Mouse (Mus musculus): ENCODE measurements around the gene Fam186a. TPM values are rescaled to one million over a fixed set of nuclear protein-coding genes. Genes with fewer than 3 reads are reported as not detected.
"Not testable (repeated sequence)": the region's sequence is repeated elsewhere in the genome, so short reads cannot be mapped to it uniquely, and the experiment has no call there.

Gene Fam186a
- polyA plus RNA-seq, 1 experiment: 0.04 TPM

- WGBS: 96% methylated on average over 3 of the region's 3 CpGs
- no peak for DNase-seq
- Histone ChIP-seq H3K4me3 (replicated peaks; ENCODE audit: extremely low read depth, low read depth, low read length) (no peak overlapping the region), H3K4me1 (ENCODE audit: control insufficient read depth, insufficient read depth, low read length) (no peaks in the 10 kb centered on the region)
- TF ChIP-seq POLR2A (IDR thresholded peaks at IDR 0.05; ENCODE audit: borderline replicate concordance, extremely low read depth, low read depth, low read length) (no peak), CTCF (IDR thresholded peaks at IDR 0.05; ENCODE audit: insufficient read depth, low read length) (no peak)
Observed at GRCm38 (mm10) chr15:99936659-99937058, 30.2 kb downstream of the Fam186a start.

DNA sequence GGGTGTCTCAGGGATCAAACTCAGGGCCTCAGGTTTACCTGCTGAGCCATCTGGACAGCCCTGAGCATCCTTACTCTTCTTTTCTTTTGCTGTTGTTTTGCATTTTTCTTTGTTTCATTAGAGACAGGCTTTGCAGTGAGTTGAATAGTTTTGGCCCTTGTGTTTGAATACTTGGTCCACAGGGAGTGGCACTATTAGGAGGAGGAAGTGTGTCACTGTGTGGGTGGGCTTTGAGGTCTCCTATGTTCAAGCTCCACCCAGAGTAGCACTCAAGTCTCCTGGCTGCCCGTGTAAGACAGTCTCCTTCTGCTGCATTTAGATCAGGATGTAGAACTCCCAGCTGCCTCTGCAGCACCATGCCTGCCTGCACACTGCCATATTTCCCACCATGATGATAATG lies 32.4 kb downstream of the Fam186a start:
- WGBS: 17% methylated on average over 1 of the region's 1 CpGs
- no peak for DNase-seq
- no peak overlapping the region for H3K4me3 ChIP-seq (replicated peaks; ENCODE audit: extremely low read depth, low read depth, low read length)
- TF ChIP-seq POLR2A (IDR thresholded peaks at IDR 0.05; ENCODE audit: borderline replicate concordance, extremely low read depth, low read depth, low read length): no peak
- TF ChIP-seq CTCF (IDR thresholded peaks at IDR 0.05; ENCODE audit: insufficient read depth, low read length): no peak
- H3K4me1 ChIP-seq (ENCODE audit: control insufficient read depth, insufficient read depth, low read length): no peaks in the 10 kb centered on the region

- DNase-seq: no peak
- H3K4me1 ChIP-seq (ENCODE audit: control insufficient read depth, insufficient read depth, low read length): no peaks in the 10 kb centered on the region
- TF ChIP-seq CTCF (IDR thresholded peaks at IDR 0.05; ENCODE audit: insufficient read depth, low read length) (no peak), POLR2A (IDR thresholded peaks at IDR 0.05; ENCODE audit: borderline replicate concordance, extremely low read depth, low read depth, low read length) (no peak)
- H3K4me3 ChIP-seq (replicated peaks; ENCODE audit: extremely low read depth, low read depth, low read length): no peak overlapping the region
- 71% methylated on average over 8 of the region's 8 CpGs for WGBS
Observed at GRCm38 (mm10) chr15:99931231-99931630, 35.6 kb downstream of the Fam186a start.

DNA sequence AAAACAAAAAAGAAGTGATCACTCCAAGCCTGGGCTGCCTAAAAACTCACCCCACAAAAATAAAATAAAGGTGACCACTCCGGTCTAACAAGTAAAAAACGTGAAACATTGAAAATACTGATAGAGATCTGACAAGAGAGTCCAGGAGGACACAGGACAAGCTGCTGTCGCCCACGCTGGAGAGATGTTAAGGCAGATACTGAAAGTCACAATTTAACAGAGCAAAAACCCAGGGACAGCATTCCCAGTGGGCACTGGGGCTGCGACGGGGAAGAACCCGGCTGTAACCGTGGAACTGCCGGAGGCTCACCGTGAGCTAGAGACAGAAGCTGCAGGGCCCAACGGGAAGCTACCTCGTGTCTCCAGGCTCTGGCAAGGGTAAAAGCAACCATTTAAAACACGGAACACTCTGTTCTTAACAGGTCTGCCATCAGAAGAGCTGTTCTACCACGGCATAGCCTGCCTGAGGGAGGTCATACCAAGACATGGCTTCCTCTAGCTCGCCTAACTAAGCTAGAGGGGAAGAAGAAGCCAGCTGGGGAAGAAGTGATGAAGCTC lies 47.2 kb downstream of the Fam186a start:
- no peak for DNase-seq
- Histone ChIP-seq H3K4me3 (replicated peaks; ENCODE audit: extremely low read depth, low read depth, low read length) (no peak overlapping the region), H3K4me1 (ENCODE audit: control insufficient read depth, insufficient read depth, low read length) (no peaks in the 10 kb centered on the region; the same call in 1 of the 2 replicates)
- WGBS: 80% methylated on average over 15 of the region's 15 CpGs
- TF ChIP-seq POLR2A (IDR thresholded peaks at IDR 0.05; ENCODE audit: borderline replicate concordance, extremely low read depth, low read depth, low read length): no peak
- no peak for TF ChIP-seq CTCF (IDR thresholded peaks at IDR 0.05; ENCODE audit: insufficient read depth, low read length)

DNA sequence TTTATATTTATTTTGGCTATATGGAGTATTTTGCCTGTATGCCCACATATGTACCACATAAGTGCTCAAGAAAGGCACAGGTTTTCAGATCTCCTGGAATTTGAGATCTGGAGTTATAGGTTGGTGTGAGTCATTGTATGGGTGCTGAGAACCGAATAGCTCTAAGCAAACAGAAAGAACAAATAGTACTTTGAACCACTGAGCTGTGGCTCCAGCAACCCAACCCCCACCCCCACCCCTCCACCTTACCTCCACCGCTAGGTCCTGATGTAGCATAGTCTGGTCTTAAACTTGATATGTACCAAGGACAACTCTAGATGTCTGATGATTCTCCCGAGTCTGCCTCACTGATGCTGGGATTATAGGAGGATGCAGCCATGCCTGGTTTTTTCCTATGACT lies 49.6 kb downstream of the Fam186a start:
- Histone ChIP-seq H3K4me3 (replicated peaks; ENCODE audit: extremely low read depth, low read depth, low read length) (no peak overlapping the region), H3K4me1 (ENCODE audit: control insufficient read depth, insufficient read depth, low read length) (no peaks in the 10 kb centered on the region; the same call in 1 of the 2 replicates)
- no peak for DNase-seq
- 62% methylated on average over 3 of the region's 3 CpGs for WGBS
- TF ChIP-seq CTCF (IDR thresholded peaks at IDR 0.05; ENCODE audit: insufficient read depth, low read length) (no peak), POLR2A (IDR thresholded peaks at IDR 0.05; ENCODE audit: borderline replicate concordance, extremely low read depth, low read depth, low read length) (no peak)

GRCm38 (mm10) chr15:99914613-99915012 lies 52.2 kb downstream of the Fam186a start:
- TF ChIP-seq POLR2A (IDR thresholded peaks at IDR 0.05; ENCODE audit: borderline replicate concordance, extremely low read depth, low read depth, low read length): no peak
- no peak for TF ChIP-seq CTCF (IDR thresholded peaks at IDR 0.05; ENCODE audit: insufficient read depth, low read length)
- Histone ChIP-seq H3K4me3 (replicated peaks; ENCODE audit: extremely low read depth, low read depth, low read length) (no peak overlapping the region), H3K4me1 (ENCODE audit: control insufficient read depth, insufficient read depth, low read length) (no peaks in the 10 kb centered on the region; the same call in 1 of the 2 replicates)
- 47% methylated on average over 5 of the region's 5 CpGs for WGBS
- DNase-seq: no peak

GRCm38 (mm10) chr15:99911785-99912184 lies 55.1 kb downstream of the Fam186a start:
- no peak for DNase-seq
- WGBS: 86% methylated on average over 4 of the region's 4 CpGs
- Histone ChIP-seq H3K4me3 (replicated peaks; ENCODE audit: extremely low read depth, low read depth, low read length) (no peak overlapping the region), H3K4me1 (ENCODE audit: control insufficient read depth, insufficient read depth, low read length) (no peaks in the 10 kb centered on the region; the same call in 1 of the 2 replicates)
- TF ChIP-seq POLR2A (IDR thresholded peaks at IDR 0.05; ENCODE audit: borderline replicate concordance, extremely low read depth, low read depth, low read length) (no peak), CTCF (IDR thresholded peaks at IDR 0.05; ENCODE audit: insufficient read depth, low read length) (no peak)

DNA sequence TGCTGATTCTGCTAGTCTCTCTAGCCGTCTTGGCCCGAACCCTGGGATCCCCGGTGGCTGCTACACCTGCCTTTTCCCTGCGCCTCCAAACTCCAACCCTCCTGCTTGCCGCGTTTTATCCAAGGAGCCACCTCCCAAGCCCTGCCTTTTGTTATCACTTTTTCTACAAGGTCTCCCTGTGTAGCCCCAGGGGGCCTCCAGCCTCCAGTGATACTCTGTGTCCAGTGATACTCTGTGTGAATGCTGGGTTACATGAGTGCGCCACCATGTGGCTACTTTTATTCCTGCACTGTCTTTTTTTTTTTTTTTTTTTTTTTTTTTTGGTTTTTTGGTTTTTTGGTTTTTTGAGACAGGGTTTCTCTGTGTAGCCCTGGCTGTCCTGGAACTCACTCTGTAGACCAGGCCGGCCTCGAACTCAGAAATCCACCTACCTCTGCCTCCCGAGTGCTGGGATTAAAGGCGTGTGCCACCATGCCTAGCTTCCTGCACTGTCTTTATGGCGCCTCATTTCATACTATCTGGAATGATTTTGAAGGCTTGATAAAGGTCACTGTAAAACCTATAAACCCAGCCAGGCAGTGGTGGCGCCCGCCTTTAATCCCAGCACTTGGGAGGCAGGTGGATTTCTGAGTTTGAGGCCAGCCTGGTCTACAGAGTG lies 57.4 kb downstream of the Fam186a start:
- 41% methylated on average over 14 of the region's 14 CpGs for WGBS
- not testable (repeated sequence) for H3K4me3 ChIP-seq (replicated peaks; ENCODE audit: extremely low read depth, low read depth, low read length); H3K4me1 ChIP-seq (ENCODE audit: control insufficient read depth, insufficient read depth, low read length)
- DNase-seq: peak; percentile 17
- TF ChIP-seq CTCF (IDR thresholded peaks at IDR 0.05; ENCODE audit: insufficient read depth, low read length): peak; percentile 35; the same call in 1 of the 2 replicates

DNA sequence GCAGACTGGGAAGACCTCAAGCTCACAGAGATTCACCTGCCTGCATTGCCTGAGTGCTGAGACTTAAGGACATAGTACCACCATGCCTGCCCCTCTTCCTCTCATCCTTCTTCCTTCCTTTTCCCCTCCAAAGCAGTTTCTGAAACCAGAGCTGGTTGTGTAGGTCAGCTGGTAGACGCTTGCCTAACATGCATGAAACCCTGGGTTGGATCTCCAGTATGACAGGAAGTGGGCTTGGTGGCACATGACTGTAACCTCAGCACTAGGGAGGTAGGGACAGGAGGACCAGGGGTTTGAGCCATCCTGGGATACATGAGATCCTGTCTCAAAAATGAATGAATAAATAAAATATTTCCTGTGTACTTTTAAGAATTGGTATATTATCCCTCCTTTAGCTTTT lies 59.3 kb downstream of the Fam186a start:
- 60% methylated on average over 1 of the region's 1 CpGs for WGBS
- H3K4me1 ChIP-seq (ENCODE audit: control insufficient read depth, insufficient read depth, low read length): no peaks in the 10 kb centered on the region; the same call in 1 of the 2 replicates

GRCm38 (mm10) chr15:99907041-99907440 lies 59.8 kb downstream of the Fam186a start:
- TF ChIP-seq POLR2A (IDR thresholded peaks at IDR 0.05; ENCODE audit: borderline replicate concordance, extremely low read depth, low read depth, low read length) (no peak), CTCF (IDR thresholded peaks at IDR 0.05; ENCODE audit: insufficient read depth, low read length) (no peak)

More for the DNA sequence above, 59.3 kb downstream of the Fam186a start:
- DNase-seq: no peak
- H3K4me3 ChIP-seq (replicated peaks; ENCODE audit: extremely low read depth, low read depth, low read length): no peak overlapping the region
- TF ChIP-seq POLR2A (IDR thresholded peaks at IDR 0.05; ENCODE audit: borderline replicate concordance, extremely low read depth, low read depth, low read length) (no peak), CTCF (IDR thresholded peaks at IDR 0.05; ENCODE audit: insufficient read depth, low read length) (no peak)

More at GRCm38 (mm10) chr15:99907041-99907440, 59.8 kb downstream of the Fam186a start:
- no peak for DNase-seq
- H3K4me3 ChIP-seq (replicated peaks; ENCODE audit: extremely low read depth, low read depth, low read length): no peak overlapping the region
- WGBS: 77% methylated on average over 4 of the region's 4 CpGs
- no peaks in the 10 kb centered on the region; the same call in 1 of the 2 replicates for H3K4me1 ChIP-seq (ENCODE audit: control insufficient read depth, insufficient read depth, low read length)
